In genomic region chr2:170294657-170295056, GRCm38 (mm10) we compare ENCODE assay signal across 21 mouse cellular contexts.
DNase-seq lines count a peak whose midpoint lies in the region; ATAC-seq and TF ChIP-seq lines count a peak whose summit lies in the region.
"Had no signal": no experiment of that assay in that cellular context is flagged by ENCODE, and none has a peak within 500 bp of the region (broad histone marks: within the 10 kb centered on the region; RNA-seq: fewer than 3 reads in every experiment).

No protein-coding gene starts in this region.

- peak overlapping the region; percentile 46 for H3K27ac ChIP-seq in heart, embryonic 16.5 days (ENCODE audit: low read length)
- no peak overlapping the region for H3K27ac ChIP-seq in heart, embryonic 10.5 days
- H3K27ac ChIP-seq in liver, adult 2 months (replicated peaks; ENCODE audit: insufficient read depth, low read depth, low read length) = peak overlapping the region; percentile 48
- no peak overlapping the region for H3K27ac ChIP-seq in liver, embryonic 12.5 days
- H3K27ac ChIP-seq in lung, postnatal 0 days (ENCODE audit: low read length) = peak overlapping the region; percentile 69
- H3K27ac ChIP-seq: forebrain, embryonic 13.5 days; gastrocnemius, adult 2 months; hindbrain, embryonic 12.5 days; limb, embryonic 15.5 days; macrophage; midbrain, embryonic 15.5 days; neural tube, embryonic 12.5 days had no signal

- H3K4me2 ChIP-seq in heart, embryonic 16.5 days (ENCODE audit: low read depth, low read length) = no peak overlapping the region
- H3K4me2 ChIP-seq in liver, embryonic 12.5 days = no peak overlapping the region
- no peak overlapping the region for H3K4me2 ChIP-seq in lung, postnatal 0 days (replicated peaks; ENCODE audit: low read depth, low read length)
- H3K4me2 ChIP-seq: forebrain, embryonic 13.5 days; heart, embryonic 12.5 days; hindbrain, embryonic 12.5 days; limb, embryonic 15.5 days; midbrain, embryonic 15.5 days; neural tube, embryonic 12.5 days had no signal

- no peak overlapping the region for H3K9ac ChIP-seq in heart, embryonic 16.5 days (ENCODE audit: low read length)
- no peak overlapping the region for H3K9ac ChIP-seq in liver, adult 2 months (ENCODE audit: low read depth, low read length)
- no peak overlapping the region for H3K9ac ChIP-seq in liver, embryonic 12.5 days
- H3K9ac ChIP-seq in lung, postnatal 0 days (replicated peaks; ENCODE audit: low read depth) = no peak overlapping the region
- H3K9ac ChIP-seq: forebrain, embryonic 13.5 days; heart, embryonic 12.5 days; hindbrain, embryonic 12.5 days; limb, embryonic 15.5 days; midbrain, embryonic 15.5 days; neural tube, embryonic 12.5 days had no signal

- no peaks in the 10 kb centered on the region for H3K27me3 ChIP-seq in heart, embryonic 16.5 days (ENCODE audit: control insufficient read depth, insufficient read depth, low read length)
- H3K27me3 ChIP-seq in heart, embryonic 10.5 days (ENCODE audit: insufficient read depth, poor library complexity, severe bottlenecking) = no peaks in the 10 kb centered on the region
- no peaks in the 10 kb centered on the region for H3K27me3 ChIP-seq in liver, adult 2 months (ENCODE audit: control insufficient read depth, insufficient read depth, low read length)
- H3K27me3 ChIP-seq in liver, embryonic 12.5 days (replicated peaks) = peaks cover 3% of the 10 kb centered on the region; the same call in 1 of the 2 replicates
- no peaks in the 10 kb centered on the region for H3K27me3 ChIP-seq in lung, postnatal 0 days (replicated peaks; ENCODE audit: insufficient read depth, low read length)
- H3K27me3 ChIP-seq: heart, embryonic 12.5 days; hindbrain, embryonic 12.5 days; limb, embryonic 15.5 days; midbrain, embryonic 15.5 days had no signal

- 68% methylated on average over 12 of the region's 12 CpGs for WGBS in heart, embryonic 16.5 days
- WGBS in heart, embryonic 10.5 days = 71% methylated on average over 12 of the region's 12 CpGs
- 73% methylated on average over 12 of the region's 12 CpGs for WGBS in liver, adult 2 months
- WGBS in liver, embryonic 12.5 days (ENCODE audit: insufficient replicate concordance) = 61% methylated on average over 12 of the region's 12 CpGs
- WGBS in lung, postnatal 0 days = 39% methylated on average over 12 of the region's 12 CpGs

- TF ChIP-seq EP300 in lung, postnatal 0 days (IDR thresholded peaks at IDR 0.05) = peak; percentile 63

- no peaks in the 10 kb centered on the region for H3K9me3 ChIP-seq in heart, embryonic 16.5 days (replicated peaks; ENCODE audit: control insufficient read depth, low read length)
- H3K9me3 ChIP-seq in heart, embryonic 10.5 days = no peaks in the 10 kb centered on the region
- no peaks in the 10 kb centered on the region for H3K9me3 ChIP-seq in liver, embryonic 12.5 days (replicated peaks)
- H3K9me3 ChIP-seq in lung, postnatal 0 days (ENCODE audit: low read length) = no peaks in the 10 kb centered on the region
- H3K9me3 ChIP-seq: forebrain, embryonic 13.5 days; heart, embryonic 12.5 days; hindbrain, embryonic 12.5 days; limb, embryonic 15.5 days; midbrain, embryonic 15.5 days; neural tube, embryonic 12.5 days had no signal

- TF ChIP-seq POLR2A in liver, adult 2 months (IDR thresholded peaks at IDR 0.05; ENCODE audit: extremely low read depth, insufficient read depth, low read length) = no peak

- no peaks in the 10 kb centered on the region for H3K36me3 ChIP-seq in heart, embryonic 16.5 days (ENCODE audit: control insufficient read depth, insufficient read depth)
- no peaks in the 10 kb centered on the region for H3K36me3 ChIP-seq in heart, embryonic 10.5 days
- no peaks in the 10 kb centered on the region for H3K36me3 ChIP-seq in liver, adult 2 months (ENCODE audit: control insufficient read depth, insufficient read depth, low read length)
- no peaks in the 10 kb centered on the region for H3K36me3 ChIP-seq in liver, embryonic 12.5 days
- no peaks in the 10 kb centered on the region for H3K36me3 ChIP-seq in lung, postnatal 0 days (ENCODE audit: insufficient read depth, low read length)
- H3K36me3 ChIP-seq: heart, embryonic 12.5 days; hindbrain, embryonic 12.5 days; limb, embryonic 15.5 days; midbrain, embryonic 15.5 days; neural tube, embryonic 12.5 days had no signal

- no peak overlapping the region for H3K4me3 ChIP-seq in heart, embryonic 16.5 days (ENCODE audit: low read length)
- H3K4me3 ChIP-seq in heart, embryonic 10.5 days = no peak overlapping the region
- H3K4me3 ChIP-seq in liver, adult 2 months (ENCODE audit: insufficient read depth, low read depth, low read length) = no peak overlapping the region
- H3K4me3 ChIP-seq in liver, embryonic 12.5 days = no peak overlapping the region
- H3K4me3 ChIP-seq in lung, postnatal 0 days (ENCODE audit: low read depth, low read length) = no peak overlapping the region
- H3K4me3 ChIP-seq: forebrain, embryonic 13.5 days; gastrocnemius, adult 2 months; heart, embryonic 12.5 days; hindbrain, embryonic 12.5 days; limb, embryonic 15.5 days; midbrain, embryonic 15.5 days; neural tube, embryonic 12.5 days had no signal

- H3K79me2 ChIP-seq in liver, adult 2 months (ENCODE audit: control insufficient read depth, insufficient read depth, low read length) = no peaks in the 10 kb centered on the region

- DNase-seq in heart, embryonic 10.5 days (ENCODE audit: low spot score) = no peak
- no peak for DNase-seq in liver, adult 2 months (ENCODE audit: extremely low read depth, low read depth, low spot score)
- peak; percentile 86 for DNase-seq in lung, postnatal 0 days (ENCODE audit: low spot score)
- peak; percentile 48 to 50 for DNase-seq in lung, postnatal 4 days
- no peak for DNase-seq in adrenal gland, adult 2 months
- DNase-seq: adrenal gland, postnatal 25 days; cerebellum, adult 9-10 months; gastrocnemius, adult 2 months; left cerebral cortex, postnatal 4 days; thymus, adult 2 months; thymus, postnatal 4 days had no signal

- H3K4me1 ChIP-seq in heart, embryonic 16.5 days (ENCODE audit: control insufficient read depth, insufficient read depth, low read length) = peaks cover 7% of the 10 kb centered on the region
- peaks cover 21% of the 10 kb centered on the region; the same call in 1 of the 2 replicates for H3K4me1 ChIP-seq in heart, embryonic 10.5 days
- H3K4me1 ChIP-seq in liver, adult 2 months (ENCODE audit: control insufficient read depth, insufficient read depth, low read length) = peaks cover 6% of the 10 kb centered on the region; the same call in 1 of the 2 replicates
- H3K4me1 ChIP-seq in liver, embryonic 12.5 days = no peaks in the 10 kb centered on the region
- peaks cover 17% of the 10 kb centered on the region; the same call in 1 of the 2 replicates for H3K4me1 ChIP-seq in lung, postnatal 0 days (ENCODE audit: insufficient read depth, low read depth, low read length)
- H3K4me1 ChIP-seq: forebrain, embryonic 13.5 days; midbrain, embryonic 15.5 days; neural tube, embryonic 12.5 days had no signal

- no peak for TF ChIP-seq CTCF in liver, adult 2 months (IDR thresholded peaks at IDR 0.05; ENCODE audit: low read depth, low read length)
- no peak for TF ChIP-seq CTCF in lung, postnatal 0 days (IDR thresholded peaks at IDR 0.05)

- no peak for ATAC-seq in heart, embryonic 16.5 days (replicated peaks; ENCODE audit: extremely low read depth, insufficient read depth, low FRiP score)
- ATAC-seq in liver, embryonic 12.5 days = no peak
- ATAC-seq in lung, postnatal 0 days = peak; percentile 63
- ATAC-seq: CD4-positive, CD25-positive, alpha-beta regulatory T cell, adult 4 months; forebrain, embryonic 13.5 days; midbrain, embryonic 15.5 days had no signal

Comparison
In these comparisons a context has a peak if more than half of its experiments do, and no peak if none do; other contexts are left out.
1. H3K27ac ChIP-seq: peak in heart, embryonic 16.5 days (single experiment), liver, adult 2 months (single experiment) and lung, postnatal 0 days (single experiment); none in heart, embryonic 10.5 days (single experiment) and liver, embryonic 12.5 days (single experiment).
2. DNase-seq: peak in lung, postnatal 0 days (single experiment) and lung, postnatal 4 days (2 of 2); none in heart, embryonic 10.5 days (single experiment), liver, adult 2 months (single experiment) and adrenal gland, adult 2 months (single experiment).